Mouse (Mus musculus): Measurements from ENCODE around the gene Crocc. TPM values are rescaled to one million over a fixed set of nuclear protein-coding genes. Genes with fewer than 3 reads are reported as not detected.

Gene Crocc
- polyA plus RNA-seq, 1 experiment from 2014 or later = 4.9 TPM

DNA sequence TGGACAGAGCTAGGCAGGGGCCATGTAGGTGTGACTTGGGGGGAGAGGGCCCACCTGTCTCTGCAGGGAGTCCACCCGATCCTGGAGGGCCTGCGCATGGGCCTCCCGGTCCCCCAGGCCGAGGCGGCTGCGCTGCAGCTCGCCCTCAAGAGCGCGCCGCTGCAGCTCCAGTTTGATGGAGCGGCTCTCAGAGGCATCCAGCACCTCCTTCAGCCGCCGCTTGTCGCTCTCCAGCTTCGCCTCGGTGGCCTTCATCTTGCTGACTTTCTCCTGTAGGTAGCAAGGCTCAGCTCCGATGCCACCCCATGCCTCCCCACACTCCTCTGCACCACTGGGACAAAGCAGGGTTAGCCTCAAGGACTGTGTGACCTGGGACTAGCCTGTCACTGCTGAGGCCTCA, 40.1 kb downstream of the Crocc start:
- no peaks in the 10 kb centered on the region for H3K27me3 ChIP-seq (replicated peaks)
- H3K4me3 ChIP-seq (replicated peaks) = no peak overlapping the region
- peaks cover 38% of the 10 kb centered on the region for H3K4me1 ChIP-seq
- H3K9me3 ChIP-seq (replicated peaks) = no peaks in the 10 kb centered on the region
- H3K9ac ChIP-seq (replicated peaks) = no peak overlapping the region
- 85% methylated on average over 17 of the region's 17 CpGs for WGBS
- H3K4me2 ChIP-seq = no peak overlapping the region
- peak overlapping the region; percentile 81 for H3K27ac ChIP-seq (replicated peaks)
- no peak for ATAC-seq (ENCODE audit: low FRiP score)
- peaks cover 15% of the 10 kb centered on the region for H3K36me3 ChIP-seq

DNA sequence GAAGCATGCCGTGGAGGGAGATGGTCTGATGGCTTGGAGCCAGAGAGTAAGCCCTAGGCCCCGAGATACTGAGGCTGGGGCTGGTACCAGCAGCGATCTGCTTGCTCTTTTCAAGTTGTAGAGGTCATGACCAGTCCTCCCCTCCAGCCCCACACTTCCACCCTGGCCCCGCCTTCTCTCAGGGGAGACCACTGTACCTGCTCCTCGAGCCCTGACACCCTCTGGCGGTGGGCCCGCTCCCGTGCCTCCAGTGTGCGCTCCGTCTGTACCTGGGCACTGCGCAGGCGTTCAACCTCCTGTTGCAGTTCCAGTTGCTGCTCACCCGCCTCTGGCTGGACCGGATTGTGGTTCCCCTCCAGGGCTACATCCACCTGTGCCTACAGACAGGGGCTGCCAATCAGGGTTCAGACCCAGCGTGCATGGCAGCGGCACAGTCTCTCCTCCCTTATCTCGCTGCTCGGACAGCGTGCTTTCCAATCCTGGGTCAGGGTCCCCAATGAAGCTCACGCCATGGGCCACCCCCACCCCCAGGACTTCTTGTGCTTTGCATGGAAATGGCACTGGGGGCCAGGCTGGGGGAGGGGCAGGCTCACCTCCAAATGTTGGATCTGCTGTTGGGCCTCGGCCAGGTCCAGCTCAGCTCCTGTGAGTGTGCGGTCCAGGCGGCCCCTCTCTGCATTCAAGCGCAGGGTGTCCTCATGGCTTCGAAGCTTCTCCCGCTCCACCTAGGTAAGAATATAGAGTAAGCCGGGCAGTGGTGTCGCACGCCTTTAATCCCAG, 42.5 kb downstream of the Crocc start:
- Histone ChIP-seq H3K4me3 (replicated peaks) (no peak overlapping the region), H3K27me3 (replicated peaks) (no peaks in the 10 kb centered on the region), H3K4me1 (peaks cover 48% of the 10 kb centered on the region), H3K27ac (replicated peaks) (0 out of 2 replicates have a peak overlapping the region, but pooled peaks have one; percentile 28), H3K9ac (replicated peaks) (no peak overlapping the region), H3K36me3 (peaks cover 32% of the 10 kb centered on the region), H3K9me3 (replicated peaks) (no peaks in the 10 kb centered on the region), H3K4me2 (no peak overlapping the region)
- no peak for ATAC-seq (ENCODE audit: low FRiP score)
- WGBS = 81% methylated on average over 29 of the region's 29 CpGs

DNA sequence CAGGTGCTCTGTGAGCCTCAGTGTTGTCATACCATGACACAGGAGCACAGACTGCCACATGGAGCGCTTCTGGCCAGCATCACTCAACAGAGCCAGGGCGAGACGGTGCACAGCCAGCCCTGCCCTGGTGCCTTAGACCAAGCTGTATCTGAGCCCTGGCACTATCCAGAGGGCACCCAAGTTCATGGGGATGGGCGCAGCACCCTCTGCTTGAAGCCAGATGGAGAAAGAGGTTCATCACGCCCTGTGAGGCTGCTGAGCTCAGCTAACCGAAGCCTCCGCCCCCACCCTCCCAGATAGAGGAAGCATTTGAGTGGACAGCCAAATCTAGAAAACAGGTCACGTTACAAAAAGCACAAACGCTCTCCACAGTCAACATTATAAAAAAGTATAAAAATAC, 44.0 kb downstream of the Crocc start:
- Histone ChIP-seq H3K27me3 (replicated peaks) (no peaks in the 10 kb centered on the region), H3K9ac (replicated peaks) (no peak overlapping the region), H3K27ac (replicated peaks) (0 out of 2 replicates have a peak overlapping the region, but pooled peaks have one; percentile 28)

DNA sequence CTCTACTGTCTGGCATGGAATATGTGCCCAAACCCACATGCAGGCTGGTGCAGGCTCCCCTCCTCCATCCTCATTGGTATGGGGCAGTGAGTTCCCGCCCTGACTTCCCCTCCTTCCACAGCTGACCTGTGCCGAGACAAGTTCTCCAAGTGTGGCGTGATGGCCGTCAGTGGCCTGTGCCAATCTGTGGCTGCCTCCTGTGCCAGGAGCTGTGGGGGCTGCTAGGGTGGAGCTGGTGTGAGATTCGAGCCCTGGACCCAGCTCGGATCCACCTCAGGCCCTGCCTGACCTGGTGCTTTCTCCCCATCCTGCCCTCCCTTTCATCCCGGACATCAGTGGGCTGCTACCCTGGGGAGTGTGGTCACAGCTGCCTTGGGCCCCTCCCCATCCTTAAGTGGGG, 45.0 kb downstream of the Crocc start:
- ATAC-seq (ENCODE audit: low FRiP score) = no peak
- Histone ChIP-seq H3K36me3 (peaks cover 33% of the 10 kb centered on the region), H3K4me1 (peaks cover 49% of the 10 kb centered on the region), H3K9me3 (replicated peaks) (no peaks in the 10 kb centered on the region), H3K4me2 (no peak overlapping the region), H3K27me3 (replicated peaks) (no peaks in the 10 kb centered on the region), H3K9ac (replicated peaks) (no peak overlapping the region), H3K4me3 (replicated peaks) (no peak overlapping the region), H3K27ac (replicated peaks) (no peak overlapping the region)
- 80% methylated on average over 7 of the region's 7 CpGs for WGBS

More for the DNA sequence above, 44.0 kb downstream of the Crocc start:
- 83% methylated on average over 9 of the region's 9 CpGs for WGBS
- Histone ChIP-seq H3K36me3 (peaks cover 33% of the 10 kb centered on the region), H3K9me3 (replicated peaks) (no peaks in the 10 kb centered on the region), H3K4me1 (peaks cover 54% of the 10 kb centered on the region), H3K4me2 (no peak overlapping the region), H3K4me3 (replicated peaks) (no peak overlapping the region)
- no peak for ATAC-seq (ENCODE audit: low FRiP score)

GRCm38 (mm10) chr4:141014856-141015255, 45.5 kb downstream of the Crocc start:
- Histone ChIP-seq H3K36me3 (peaks cover 33% of the 10 kb centered on the region), H3K4me3 (replicated peaks) (no peak overlapping the region), H3K4me2 (no peak overlapping the region), H3K9ac (replicated peaks) (no peak overlapping the region), H3K27me3 (replicated peaks) (no peaks in the 10 kb centered on the region), H3K4me1 (peaks cover 49% of the 10 kb centered on the region), H3K27ac (replicated peaks) (no peak overlapping the region), H3K9me3 (replicated peaks) (no peaks in the 10 kb centered on the region)
- WGBS = 96% methylated on average over 11 of the region's 11 CpGs
- ATAC-seq (ENCODE audit: low FRiP score) = no peak

- Histone ChIP-seq H3K4me3 (replicated peaks) (no peak overlapping the region), H3K4me1 (peaks cover 42% of the 10 kb centered on the region), H3K9ac (replicated peaks) (no peak overlapping the region), H3K9me3 (replicated peaks) (no peaks in the 10 kb centered on the region), H3K27me3 (replicated peaks) (no peaks in the 10 kb centered on the region), H3K27ac (replicated peaks) (no peak overlapping the region), H3K4me2 (no peak overlapping the region), H3K36me3 (peaks cover 33% of the 10 kb centered on the region)
- ATAC-seq (ENCODE audit: low FRiP score) = no peak
- 80% methylated on average over 8 of the region's 8 CpGs for WGBS
These were observed 46.2 kb downstream of the Crocc start for GRCm38 (mm10) chr4:141014114-141014513.

GRCm38 (mm10) chr4:141012558-141012957, 47.8 kb downstream of the Crocc start:
- no peaks in the 10 kb centered on the region for H3K27me3 ChIP-seq (replicated peaks)
- H3K9ac ChIP-seq (replicated peaks) = peak overlapping the region; percentile 77; the same call in 1 of the 2 replicates
- peaks cover 37% of the 10 kb centered on the region for H3K4me1 ChIP-seq
- no peak for ATAC-seq (ENCODE audit: low FRiP score)
- peak overlapping the region; percentile 84 for H3K4me2 ChIP-seq
- peaks cover 43% of the 10 kb centered on the region for H3K36me3 ChIP-seq
- no peak overlapping the region for H3K4me3 ChIP-seq (replicated peaks)
- peak overlapping the region; percentile 68; the same call in 1 of the 2 replicates for H3K27ac ChIP-seq (replicated peaks)
- WGBS = 56% methylated on average over 10 of the region's 10 CpGs
- no peaks in the 10 kb centered on the region for H3K9me3 ChIP-seq (replicated peaks)

DNA sequence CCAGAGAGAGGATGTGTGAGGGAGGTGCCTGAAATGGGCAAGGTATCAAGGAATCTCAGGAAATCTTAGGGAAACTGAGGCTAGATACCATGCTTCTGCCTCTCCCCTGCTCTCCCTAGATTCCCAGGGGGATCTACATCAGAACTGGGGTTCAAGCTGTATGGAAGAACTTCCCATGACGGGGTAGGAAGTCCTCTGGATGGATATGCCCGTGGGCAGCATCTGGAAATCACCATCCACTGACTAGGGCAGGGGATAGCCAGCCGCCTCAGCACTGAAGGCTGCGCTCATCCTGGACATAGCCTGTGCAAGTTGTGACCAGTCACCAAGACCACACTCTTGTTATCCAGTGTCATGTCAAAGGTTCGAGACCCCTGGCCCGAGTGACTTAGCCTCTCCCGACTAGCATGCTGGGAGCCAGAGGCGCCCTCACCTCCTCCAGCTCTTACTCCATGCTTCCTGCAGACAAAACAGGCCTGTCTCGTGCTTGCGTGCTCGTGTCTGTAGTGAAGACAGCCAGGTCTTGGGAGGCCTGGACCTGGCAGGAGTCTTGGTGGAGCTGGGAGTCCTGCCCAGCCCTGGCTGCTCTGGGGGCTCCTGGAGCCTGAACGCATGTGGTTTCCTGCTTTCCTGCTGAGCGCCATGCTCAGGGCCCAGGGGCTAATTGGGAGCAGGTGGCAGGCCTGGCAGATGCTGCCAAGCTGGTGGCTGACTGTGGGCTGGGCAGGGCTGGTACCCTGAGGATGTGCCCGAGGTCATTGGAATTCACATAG, 48.6 kb downstream of the Crocc start:
- Histone ChIP-seq H3K27me3 (replicated peaks) (no peaks in the 10 kb centered on the region), H3K4me2 (peak overlapping the region; percentile 84), H3K36me3 (peaks cover 48% of the 10 kb centered on the region), H3K9ac (replicated peaks) (peak overlapping the region; percentile 77), H3K27ac (replicated peaks) (peak overlapping the region; percentile 68), H3K9me3 (replicated peaks) (no peaks in the 10 kb centered on the region), H3K4me1 (peaks cover 37% of the 10 kb centered on the region), H3K4me3 (replicated peaks) (peak overlapping the region; percentile 55)
- WGBS = 43% methylated on average over 14 of the region's 14 CpGs
- no peak for ATAC-seq (ENCODE audit: low FRiP score)

DNA sequence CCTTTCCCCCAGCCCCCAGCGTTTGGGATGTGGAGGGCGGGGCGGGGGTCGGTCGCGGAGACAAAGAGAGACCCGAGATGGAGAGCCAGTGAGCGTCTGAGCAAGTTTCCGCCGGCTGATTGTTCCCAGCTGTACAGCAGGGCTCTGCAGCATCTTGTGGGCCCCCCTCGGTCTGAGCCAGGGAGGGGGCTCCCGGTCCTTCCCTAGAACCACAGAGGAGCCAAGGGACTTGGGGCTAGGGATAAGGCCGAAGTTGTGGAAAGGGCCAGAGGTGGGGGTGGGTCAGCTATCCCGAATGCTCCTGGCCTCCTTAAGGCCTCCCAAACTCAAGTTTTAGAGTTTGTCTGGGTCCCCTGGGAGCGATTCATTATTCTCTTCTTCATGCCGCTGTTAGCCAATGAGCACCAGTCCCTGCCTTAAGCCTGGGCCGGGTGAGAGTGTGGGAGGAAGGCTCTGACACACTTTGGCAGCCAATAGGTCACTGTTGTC, 49.4 kb downstream of the Crocc start:
- under 1% methylated on average over 17 of the region's 17 CpGs for WGBS
- Histone ChIP-seq H3K27ac (replicated peaks) (peak overlapping the region; percentile 68), H3K9ac (replicated peaks) (peak overlapping the region; percentile 77), H3K36me3 (peaks cover 51% of the 10 kb centered on the region), H3K4me3 (replicated peaks) (peak overlapping the region; percentile 55), H3K4me2 (peak overlapping the region; percentile 84), H3K27me3 (replicated peaks) (no peaks in the 10 kb centered on the region), H3K4me1 (peaks cover 37% of the 10 kb centered on the region), H3K9me3 (replicated peaks) (no peaks in the 10 kb centered on the region)
- ATAC-seq (ENCODE audit: low FRiP score) = peak; percentile 36

DNA sequence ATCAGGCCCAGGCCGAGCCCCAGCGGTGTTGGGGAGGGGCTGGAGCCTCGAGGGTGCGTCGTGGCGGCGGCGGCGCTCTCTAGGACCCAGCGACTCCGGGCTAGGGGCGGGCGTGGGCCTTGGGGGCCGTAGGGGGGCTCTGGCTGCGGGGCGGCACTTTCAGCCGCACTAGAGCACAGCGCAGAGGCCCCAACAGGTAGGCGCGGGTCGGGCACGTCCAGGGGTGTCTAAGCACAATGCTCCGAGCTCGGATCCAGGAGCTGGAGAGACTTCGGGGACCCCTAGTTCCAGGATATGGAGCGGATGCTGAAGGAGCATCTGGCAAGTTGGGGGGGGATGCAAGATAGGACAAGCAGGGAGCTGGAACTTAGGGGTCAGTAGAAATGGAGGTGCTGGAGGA, 49.8 kb downstream of the Crocc start:
- Histone ChIP-seq H3K4me2 (peak overlapping the region; percentile 84), H3K9ac (replicated peaks) (peak overlapping the region; percentile 77), H3K36me3 (peaks cover 51% of the 10 kb centered on the region), H3K27me3 (replicated peaks) (no peaks in the 10 kb centered on the region), H3K27ac (replicated peaks) (peak overlapping the region; percentile 68), H3K4me1 (peaks cover 37% of the 10 kb centered on the region), H3K9me3 (replicated peaks) (no peaks in the 10 kb centered on the region), H3K4me3 (replicated peaks) (peak overlapping the region; percentile 55)
- ATAC-seq (ENCODE audit: low FRiP score) = peak; percentile 85
- under 1% methylated on average over 26 of the region's 26 CpGs for WGBS

DNA sequence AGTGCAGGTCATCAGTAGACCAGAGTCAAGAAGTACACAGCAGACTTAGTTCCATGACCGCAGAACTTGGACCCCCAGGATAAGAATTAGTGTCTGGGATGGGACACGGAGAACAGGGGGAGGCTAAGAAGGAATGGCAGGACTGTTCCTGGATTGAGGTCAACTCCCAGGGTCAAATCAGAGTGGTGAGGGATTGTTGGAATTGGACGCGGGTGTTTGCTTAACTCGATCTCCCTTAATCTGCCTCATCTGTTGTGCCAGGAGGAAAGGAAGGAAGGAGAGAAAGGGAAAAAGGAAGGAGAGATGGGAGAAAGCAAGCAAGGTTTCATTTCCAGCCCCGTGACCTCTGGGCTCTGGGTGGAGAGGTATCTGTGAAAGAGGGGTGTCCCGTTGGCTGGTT, 50.2 kb downstream of the Crocc start, which contains the start of gene Mfap2:
Mfap2 (plus strand) TSS at position 301 of the 400 bp plus-strand sequence.
- Histone ChIP-seq H3K27ac (replicated peaks) (peak within 1 kb of the TSS; percentile 68), H3K27me3 (replicated peaks) (no peaks in the 10 kb centered on the region), H3K4me1 (peaks cover 35% of the 10 kb centered on the region), H3K4me2 (peak within 1 kb of the TSS; percentile 84), H3K4me3 (replicated peaks) (peak within 1 kb of the TSS; percentile 55), H3K36me3 (peaks cover 51% of the 10 kb centered on the region), H3K9me3 (replicated peaks) (no peaks in the 10 kb centered on the region), H3K9ac (replicated peaks) (peak within 1 kb of the TSS; percentile 77)
- WGBS = 27% methylated on average over 7 of the region's 7 CpGs
- no peak for ATAC-seq (ENCODE audit: low FRiP score)

Data from neural tube, embryonic 15.5 days (tissue).